Mouse (Mus musculus): ENCODE measurements around the gene Col4a4. TPM values are rescaled to one million over a fixed set of nuclear protein-coding genes. Genes with fewer than 3 reads are reported as not detected.

The Col4a4 gene
- polyA plus RNA-seq, 1 experiment from 2014 or later, result 0.10 TPM

DNA sequence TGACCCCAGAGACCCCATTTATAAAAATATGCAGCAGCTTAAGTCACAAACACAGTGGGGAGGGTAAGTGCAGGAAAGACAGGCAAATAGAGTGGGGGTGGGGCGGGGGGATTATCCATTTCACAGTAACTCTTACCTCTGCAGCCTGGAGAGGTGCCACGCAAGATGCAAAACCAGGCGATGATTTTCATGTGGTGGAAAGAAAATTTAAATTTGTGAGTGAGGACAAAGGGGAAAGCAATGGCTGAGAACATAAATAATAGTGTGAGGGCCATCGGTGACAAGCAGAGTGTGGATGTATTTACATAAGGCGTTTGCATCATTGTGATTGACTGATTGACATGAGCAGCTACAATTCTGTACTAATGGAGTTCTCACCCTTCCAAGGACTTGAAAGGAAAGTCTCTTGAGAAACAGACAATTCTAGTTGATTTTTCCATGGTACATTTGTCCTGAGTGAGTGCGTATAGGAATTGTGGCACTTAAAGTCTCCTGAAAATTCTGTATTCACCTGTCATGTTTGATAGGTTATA lies 121.3 kb downstream of the Col4a4 start:
- Histone ChIP-seq H3K36me3 (no peaks in the 10 kb centered on the region), H3K4me2 (replicated peaks) (no peak overlapping the region), H3K9ac (no peak overlapping the region), H3K9me3 (no peaks in the 10 kb centered on the region), H3K27me3 (replicated peaks) (no peaks in the 10 kb centered on the region), H3K4me3 (replicated peaks) (no peak overlapping the region), H3K27ac (no peak overlapping the region), H3K4me1 (replicated peaks) (no peaks in the 10 kb centered on the region)
- ATAC-seq, result no peak
- 54% methylated on average over 6 of the region's 6 CpGs for WGBS

- H3K27ac ChIP-seq, result no peak overlapping the region
- 79% methylated on average over 4 of the region's 4 CpGs for WGBS
- no peaks in the 10 kb centered on the region for H3K36me3 ChIP-seq
- ATAC-seq, result no peak
- H3K4me3 ChIP-seq (replicated peaks), result no peak overlapping the region
- no peaks in the 10 kb centered on the region for H3K4me1 ChIP-seq (replicated peaks)
- no peaks in the 10 kb centered on the region for H3K9me3 ChIP-seq
- no peak overlapping the region for H3K4me2 ChIP-seq (replicated peaks)
- H3K27me3 ChIP-seq (replicated peaks), result no peaks in the 10 kb centered on the region
- H3K9ac ChIP-seq, result no peak overlapping the region
Measured at GRCm38 (mm10) chr1:82461041-82461440, 125.6 kb downstream of the Col4a4 start.

DNA sequence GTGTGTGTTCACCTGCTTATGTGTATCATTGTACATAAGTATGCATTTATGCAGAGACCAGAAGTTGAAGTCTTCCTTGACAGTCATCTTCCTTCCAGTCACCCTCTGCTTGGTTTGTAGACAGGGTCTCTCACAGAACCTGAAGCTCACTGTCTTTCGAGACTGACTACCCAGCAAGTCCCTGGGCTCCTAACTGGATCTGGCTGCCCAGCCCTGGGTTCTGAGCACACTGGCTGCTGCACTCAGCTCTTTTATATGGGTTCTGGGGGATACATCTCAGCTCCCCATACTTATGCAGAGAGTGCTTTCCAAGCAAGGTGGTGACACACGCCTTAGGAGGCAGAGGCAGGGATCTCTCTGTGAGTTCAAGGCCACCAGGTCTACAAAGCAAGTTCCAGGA lies 126.7 kb downstream of the Col4a4 start:
- H3K4me2 ChIP-seq (replicated peaks), result no peak overlapping the region
- no peak overlapping the region for H3K27ac ChIP-seq
- WGBS, result 84% methylated on average over 2 of the region's 2 CpGs
- no peaks in the 10 kb centered on the region for H3K4me1 ChIP-seq (replicated peaks)
- ATAC-seq, result no peak
- H3K9ac ChIP-seq, result no peak overlapping the region
- no peaks in the 10 kb centered on the region for H3K36me3 ChIP-seq
- H3K27me3 ChIP-seq (replicated peaks), result no peaks in the 10 kb centered on the region
- H3K4me3 ChIP-seq (replicated peaks), result no peak overlapping the region
- H3K9me3 ChIP-seq, result no peaks in the 10 kb centered on the region

DNA sequence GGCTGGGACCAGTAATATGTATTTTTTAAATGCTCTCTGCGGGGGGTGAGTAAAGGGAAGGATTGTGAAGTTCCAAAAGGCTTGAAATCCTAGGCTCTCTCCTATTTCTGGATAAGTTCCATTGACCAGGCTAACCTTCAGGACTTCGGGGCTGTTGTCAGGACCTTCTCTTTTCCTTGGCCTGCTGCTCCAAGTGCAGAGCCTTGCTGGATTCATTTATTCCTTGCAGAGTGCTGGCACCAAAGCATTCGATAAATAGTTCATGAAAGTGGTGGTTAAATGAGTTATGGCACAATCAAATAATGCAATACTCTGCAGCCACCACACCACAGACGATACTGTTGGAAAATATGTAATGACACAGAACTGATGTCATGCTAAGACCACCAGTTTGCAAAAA lies 127.3 kb downstream of the Col4a4 start:
- WGBS, result 75% methylated on average over 4 of the region's 4 CpGs
- no peaks in the 10 kb centered on the region for H3K27me3 ChIP-seq (replicated peaks)
- ATAC-seq, result no peak
- no peak overlapping the region for H3K9ac ChIP-seq
- H3K4me3 ChIP-seq (replicated peaks), result no peak overlapping the region
- no peaks in the 10 kb centered on the region for H3K4me1 ChIP-seq (replicated peaks)
- H3K27ac ChIP-seq, result no peak overlapping the region
- no peaks in the 10 kb centered on the region for H3K36me3 ChIP-seq
- no peaks in the 10 kb centered on the region for H3K9me3 ChIP-seq
- H3K4me2 ChIP-seq (replicated peaks), result no peak overlapping the region

DNA sequence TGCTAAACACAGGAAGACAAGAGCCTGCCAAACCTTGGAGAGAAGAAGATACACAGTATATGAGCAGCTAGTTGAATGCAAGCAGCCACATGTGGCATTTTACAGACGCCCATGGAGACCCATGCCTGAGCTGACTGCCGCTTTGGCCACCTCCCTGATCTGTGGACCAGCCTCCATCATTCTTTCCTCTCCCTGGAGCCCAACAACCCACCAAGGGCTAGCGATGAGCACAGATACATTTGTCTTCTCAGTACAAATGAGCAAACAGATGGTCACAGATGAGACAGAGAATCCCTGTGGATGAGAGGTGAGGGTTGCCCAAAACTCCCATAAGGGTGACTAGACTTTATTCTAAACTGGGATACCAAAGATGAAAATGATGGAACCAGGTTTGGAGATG lies 132.6 kb downstream of the Col4a4 start:
- Histone ChIP-seq H3K36me3 (no peaks in the 10 kb centered on the region), H3K4me2 (replicated peaks) (no peak overlapping the region), H3K4me1 (replicated peaks) (no peaks in the 10 kb centered on the region), H3K27ac (no peak overlapping the region), H3K4me3 (replicated peaks) (no peak overlapping the region), H3K27me3 (replicated peaks) (no peaks in the 10 kb centered on the region), H3K9ac (no peak overlapping the region), H3K9me3 (no peaks in the 10 kb centered on the region)
- WGBS, result 92% methylated on average over 3 of the region's 3 CpGs
- ATAC-seq, result no peak

DNA sequence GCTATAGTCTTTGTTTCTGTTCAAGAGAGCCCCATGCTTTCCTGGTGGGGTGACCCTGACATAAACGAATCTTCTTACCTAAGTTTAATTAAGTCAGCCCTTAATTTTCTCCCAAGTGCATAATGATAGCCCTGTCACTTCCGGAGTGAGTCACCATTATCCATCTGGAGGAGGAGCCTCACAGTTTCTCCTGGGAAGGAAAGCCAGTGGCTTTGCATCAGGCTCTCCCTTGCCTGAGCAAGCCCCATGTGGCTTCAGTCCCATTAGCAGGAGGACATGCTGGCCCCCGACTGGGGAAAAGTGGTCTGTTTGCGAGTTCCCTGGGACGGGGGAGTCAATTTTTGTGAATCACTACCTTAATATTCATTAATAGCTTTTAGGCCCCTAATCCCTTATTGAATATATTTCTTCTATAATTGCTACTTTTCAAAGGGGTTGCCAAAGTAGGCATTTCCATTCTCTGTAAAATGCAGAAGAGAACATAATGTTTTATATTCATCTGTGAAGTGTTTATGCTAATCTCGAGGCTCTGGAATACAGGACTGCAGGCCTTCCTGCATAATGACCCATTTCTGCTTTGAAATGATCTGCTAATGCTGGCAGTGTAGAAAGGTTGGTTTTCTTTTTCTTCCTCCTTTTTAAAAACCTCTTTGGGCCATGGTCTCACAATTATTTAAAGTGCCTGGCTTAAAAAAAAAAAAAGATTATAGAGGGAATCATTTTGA lies 134.6 kb downstream of the Col4a4 start:
- Histone ChIP-seq H3K4me2 (replicated peaks) (no peak overlapping the region), H3K27ac (no peak overlapping the region), H3K9ac (no peak overlapping the region), H3K36me3 (no peaks in the 10 kb centered on the region), H3K4me3 (replicated peaks) (no peak overlapping the region), H3K27me3 (replicated peaks) (no peaks in the 10 kb centered on the region), H3K9me3 (no peaks in the 10 kb centered on the region), H3K4me1 (replicated peaks) (no peaks in the 10 kb centered on the region)
- 39% methylated on average over 6 of the region's 6 CpGs for WGBS
- no peak for ATAC-seq

- Histone ChIP-seq H3K27me3 (replicated peaks) (no peaks in the 10 kb centered on the region), H3K27ac (no peak overlapping the region), H3K36me3 (no peaks in the 10 kb centered on the region), H3K4me1 (replicated peaks) (no peaks in the 10 kb centered on the region), H3K9ac (no peak overlapping the region), H3K4me3 (replicated peaks) (no peak overlapping the region), H3K9me3 (no peaks in the 10 kb centered on the region), H3K4me2 (replicated peaks) (no peak overlapping the region)
- WGBS, result 85% methylated on average over 4 of the region's 4 CpGs
- no peak for ATAC-seq
Measured at GRCm38 (mm10) chr1:82449851-82450250, 136.8 kb downstream of the Col4a4 start.

DNA sequence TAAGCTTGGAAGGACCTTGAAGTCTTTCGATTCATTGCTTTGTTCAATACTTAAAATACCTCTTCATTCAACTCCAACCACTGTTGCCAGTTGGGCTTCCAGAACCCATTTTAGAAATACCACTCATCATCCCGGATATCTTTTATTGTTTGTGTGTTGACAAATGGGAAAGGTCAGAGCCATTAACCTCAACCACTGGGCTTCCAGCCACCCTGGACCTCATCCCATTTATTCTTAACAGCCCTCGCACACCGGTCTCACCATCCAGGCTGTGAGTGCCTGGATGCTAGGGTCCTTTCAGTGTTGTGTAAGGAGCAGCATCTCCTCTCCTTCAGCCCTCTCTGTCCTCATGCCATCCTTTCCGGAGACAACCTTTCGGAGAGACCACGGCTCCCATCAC lies 140.6 kb downstream of the Col4a4 start:
- Histone ChIP-seq H3K4me3 (replicated peaks) (no peak overlapping the region), H3K9me3 (no peaks in the 10 kb centered on the region), H3K36me3 (no peaks in the 10 kb centered on the region), H3K27me3 (replicated peaks) (no peaks in the 10 kb centered on the region), H3K9ac (no peak overlapping the region), H3K4me1 (replicated peaks) (no peaks in the 10 kb centered on the region), H3K4me2 (replicated peaks) (no peak overlapping the region), H3K27ac (no peak overlapping the region)
- ATAC-seq, result no peak
- whole genome bisulfite sequencing, result 71% methylated on average over 7 of the region's 7 CpGs

DNA sequence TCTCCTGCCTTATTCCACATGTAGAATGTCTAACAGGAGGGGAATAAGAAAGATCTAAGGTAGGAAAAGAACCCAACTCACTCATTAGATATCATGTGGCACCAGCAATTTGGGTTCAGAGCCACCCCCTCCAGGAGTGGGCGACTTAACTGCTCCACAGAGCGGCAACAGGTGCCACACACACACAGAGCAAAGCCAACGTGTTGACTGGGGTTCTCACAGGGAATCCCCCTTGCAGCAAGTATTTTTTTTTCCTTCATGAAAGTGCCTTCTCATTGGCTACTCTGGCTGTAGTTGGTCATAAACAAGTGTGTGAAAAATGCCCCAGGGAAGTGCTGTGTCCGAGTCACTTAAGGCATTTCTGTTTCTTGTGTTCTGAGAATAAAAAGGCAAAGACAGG lies 143.1 kb downstream of the Col4a4 start:
- Histone ChIP-seq H3K4me1 (replicated peaks) (no peaks in the 10 kb centered on the region), H3K4me3 (replicated peaks) (no peak overlapping the region), H3K36me3 (no peaks in the 10 kb centered on the region), H3K9ac (no peak overlapping the region), H3K4me2 (replicated peaks) (no peak overlapping the region), H3K27ac (no peak overlapping the region), H3K27me3 (replicated peaks) (no peaks in the 10 kb centered on the region), H3K9me3 (no peaks in the 10 kb centered on the region)
- 58% methylated on average over 4 of the region's 4 CpGs for WGBS
- ATAC-seq, result no peak

- Histone ChIP-seq H3K4me1 (replicated peaks) (no peaks in the 10 kb centered on the region), H3K27me3 (replicated peaks) (no peaks in the 10 kb centered on the region), H3K4me2 (replicated peaks) (no peak overlapping the region), H3K9ac (no peak overlapping the region), H3K27ac (no peak overlapping the region), H3K4me3 (replicated peaks) (no peak overlapping the region), H3K36me3 (no peaks in the 10 kb centered on the region), H3K9me3 (no peaks in the 10 kb centered on the region)
- WGBS, result 58% methylated on average over 1 of the region's 1 CpGs
- ATAC-seq, result no peak
Measured at GRCm38 (mm10) chr1:82440123-82440522, 146.5 kb downstream of the Col4a4 start.

GRCm38 (mm10) chr1:82437273-82437672 lies 149.4 kb downstream of the Col4a4 start:
- H3K36me3 ChIP-seq, result no peaks in the 10 kb centered on the region
- H3K4me1 ChIP-seq (replicated peaks), result no peaks in the 10 kb centered on the region
- H3K4me2 ChIP-seq (replicated peaks), result no peak overlapping the region
- H3K9ac ChIP-seq, result no peak overlapping the region
- H3K9me3 ChIP-seq, result no peaks in the 10 kb centered on the region
- WGBS, result 74% methylated on average over 3 of the region's 3 CpGs
- H3K27ac ChIP-seq, result no peak overlapping the region
- ATAC-seq, result no peak
- no peak overlapping the region for H3K4me3 ChIP-seq (replicated peaks)
- no peaks in the 10 kb centered on the region for H3K27me3 ChIP-seq (replicated peaks)

- Histone ChIP-seq H3K27ac (no peak overlapping the region), H3K9ac (no peak overlapping the region), H3K4me2 (replicated peaks) (no peak overlapping the region), H3K4me1 (replicated peaks) (0 out of 2 replicates have a peak, but pooled peaks cover 2% of the 10 kb centered on the region), H3K9me3 (no peaks in the 10 kb centered on the region), H3K36me3 (no peaks in the 10 kb centered on the region), H3K27me3 (replicated peaks) (no peaks in the 10 kb centered on the region), H3K4me3 (replicated peaks) (no peak overlapping the region)
- ATAC-seq, result no peak
- 70% methylated on average over 5 of the region's 5 CpGs for WGBS
Measured at GRCm38 (mm10) chr1:82433649-82434005, 153.0 kb downstream of the Col4a4 start.

DNA sequence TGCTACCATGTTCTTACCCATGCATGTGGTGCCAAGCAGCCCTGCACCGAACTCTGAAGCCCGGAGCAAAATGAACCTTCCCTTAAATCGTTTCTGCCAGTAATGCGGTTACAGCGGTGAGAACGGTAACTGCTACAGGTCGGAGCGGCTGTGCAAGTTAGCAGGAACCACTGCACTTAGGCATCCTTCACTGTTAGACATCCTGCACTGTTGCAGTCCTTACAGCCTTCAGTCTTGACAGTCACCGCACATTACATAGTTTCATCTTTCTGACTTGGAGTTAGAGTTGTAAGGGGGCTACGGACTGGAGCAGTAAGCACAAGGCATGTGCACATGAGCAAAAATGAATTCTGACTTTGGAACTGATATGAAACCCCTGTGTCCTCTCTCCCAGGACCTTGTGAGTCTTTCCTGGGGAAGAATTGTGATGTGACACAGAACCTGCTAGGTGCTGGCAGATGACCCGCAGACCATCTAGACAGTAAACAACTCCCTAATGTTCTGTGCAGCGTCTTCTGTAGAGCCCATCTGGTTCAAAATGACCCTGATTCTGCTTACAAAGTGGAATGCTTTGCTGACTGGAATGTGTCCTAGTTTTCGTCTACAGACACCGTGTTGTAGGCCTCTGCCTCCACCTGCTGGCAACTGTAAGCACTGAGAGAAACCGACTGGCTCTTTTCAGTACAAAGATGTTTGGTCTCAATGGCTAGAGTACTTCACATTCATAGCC lies 153.6 kb downstream of the Col4a4 start:
- no peaks in the 10 kb centered on the region for H3K36me3 ChIP-seq
- 55% methylated on average over 15 of the region's 15 CpGs for WGBS
- H3K4me1 ChIP-seq (replicated peaks), result 0 out of 2 replicates have a peak, but pooled peaks cover 2% of the 10 kb centered on the region
- no peak overlapping the region for H3K9ac ChIP-seq
- no peaks in the 10 kb centered on the region for H3K9me3 ChIP-seq
- H3K4me3 ChIP-seq (replicated peaks), result no peak overlapping the region
- no peak overlapping the region for H3K27ac ChIP-seq
- ATAC-seq, result peak; percentile 70
- no peaks in the 10 kb centered on the region for H3K27me3 ChIP-seq (replicated peaks)
- H3K4me2 ChIP-seq (replicated peaks), result no peak overlapping the region
